Mouse (Mus musculus): ENCODE measurements around the gene Fbxo17.

Fbxo17 gene

GRCm38 (mm10) chr7:28719159-28719558 is 2.6 kb downstream of the Fbxo17 start:
- DNase-seq (ENCODE audit: extremely low spot score), result no peak

GRCm38 (mm10) chr7:28719650-28720049 is 3.0 kb downstream of the Fbxo17 start:
- no peak for DNase-seq (ENCODE audit: extremely low spot score)

- DNase-seq (ENCODE audit: extremely low spot score), result no peak
These were observed 4.3 kb downstream of the Fbxo17 start for GRCm38 (mm10) chr7:28720753-28721537.

- DNase-seq (ENCODE audit: extremely low spot score), result no peak
These were observed 5.5 kb downstream of the Fbxo17 start for GRCm38 (mm10) chr7:28722079-28722478.

GRCm38 (mm10) chr7:28724613-28725012 is 8.0 kb downstream of the Fbxo17 start:
- no peak for DNase-seq (ENCODE audit: extremely low spot score)

GRCm38 (mm10) chr7:28726600-28726999 is 10.0 kb downstream of the Fbxo17 start:
- peak; percentile 83 for DNase-seq (ENCODE audit: extremely low spot score)

GRCm38 (mm10) chr7:28727649-28728340 is 11.2 kb downstream of the Fbxo17 start:
- DNase-seq (ENCODE audit: extremely low spot score), result no peak

GRCm38 (mm10) chr7:28732341-28733142 is 15.9 kb downstream of the Fbxo17 start:
- peak; percentile 91 for DNase-seq (ENCODE audit: extremely low spot score)

- no peak for DNase-seq (ENCODE audit: extremely low spot score)
These were observed 16.6 kb downstream of the Fbxo17 start for GRCm38 (mm10) chr7:28733211-28733610.

- DNase-seq (ENCODE audit: extremely low spot score), result no peak
These were observed 19.1 kb downstream of the Fbxo17 start for GRCm38 (mm10) chr7:28735701-28736100.

GRCm38 (mm10) chr7:28739829-28740228 is 23.2 kb downstream of the Fbxo17 start:
- DNase-seq (ENCODE audit: extremely low spot score), result no peak

- DNase-seq (ENCODE audit: extremely low spot score), result no peak
These were observed 24.3 kb downstream of the Fbxo17 start for GRCm38 (mm10) chr7:28740949-28741348.

GRCm38 (mm10) chr7:28741368-28741708 is 24.7 kb downstream of the Fbxo17 start:
- DNase-seq (ENCODE audit: extremely low spot score), result no peak

- DNase-seq (ENCODE audit: extremely low spot score), result peak; percentile 97
These were observed 25.3 kb downstream of the Fbxo17 start, which contains the start of the genes Mrps12 and Sars2 for GRCm38 (mm10) chr7:28741709-28742438. Gene Mrps12, minus strand, starts transcription at chr7:28741820. Gene Sars2, plus strand, starts transcription at chr7:28741992.

GRCm38 (mm10) chr7:28749935-28750334 is 33.3 kb downstream of the Fbxo17 start:
- DNase-seq (ENCODE audit: extremely low spot score), result no peak

- no peak for DNase-seq (ENCODE audit: extremely low spot score)
These were observed 39.5 kb downstream of the Fbxo17 start, which contains the start of gene Ccer2 for GRCm38 (mm10) chr7:28756079-28756478. Gene Ccer2, plus strand, starts transcription at chr7:28756174.

GRCm38 (mm10) chr7:28758623-28759022 is 42.0 kb downstream of the Fbxo17 start:
- no peak for DNase-seq (ENCODE audit: extremely low spot score)

GRCm38 (mm10) chr7:28761907-28762306 is 45.3 kb downstream of the Fbxo17 start:
- no peak for DNase-seq (ENCODE audit: extremely low spot score)

- no peak for DNase-seq (ENCODE audit: extremely low spot score)
These were observed 48.6 kb downstream of the Fbxo17 start for GRCm38 (mm10) chr7:28765211-28765610.

- peak; percentile 99 for DNase-seq (ENCODE audit: extremely low spot score)
These were observed 49.7 kb downstream of the Fbxo17 start, which contains the start of gene Sirt2 for GRCm38 (mm10) chr7:28766173-28766879. Gene Sirt2, plus strand, starts transcription at chr7:28766735.

- DNase-seq (ENCODE audit: extremely low spot score), result no peak
These were observed 50.3 kb downstream of the Fbxo17 start for GRCm38 (mm10) chr7:28766910-28767309.

All from embryo, embryonic 9.5 days (tissue).